Mouse (Mus musculus) heart, adult 2 months (tissue): ENCODE measurements around the gene Ssbp2. TPM values are rescaled to one million over a fixed set of nuclear protein-coding genes. Genes with fewer than 3 reads are reported as not detected.

Experiments
- DNase-seq, 2 experiments: peaks; one replicate each; pipeline ENCODE4 v3.0.0; 2021
- H3K27ac ChIP-seq: fragments of 200-600 bp; 2 replicates; pipeline ENCODE4 v1.8.1; 2022
- H3K27me3 ChIP-seq: fragments of 200-500 bp; 2 replicates; pipeline ENCODE4 v1.6.1; 2012; ENCODE audit warnings: mild to moderate bottlenecking, low read length, inconsistent platforms, mixed read lengths; ENCODE audit not compliant: control insufficient read depth, insufficient read depth
- H3K36me3 ChIP-seq: fragments of 200-500 bp; 2 replicates; pipeline ENCODE4 v1.6.1; 2012; ENCODE audit warnings: low read length, inconsistent platforms; ENCODE audit not compliant: control insufficient read depth, insufficient read depth
- H3K4me1 ChIP-seq: fragments of 200-500 bp; 2 replicates; pipeline ENCODE4 v1.6.1; 2011; ENCODE audit warnings: low read length; ENCODE audit not compliant: control insufficient read depth, insufficient read depth
- H3K4me3 ChIP-seq: fragments of 200-600 bp; 2 replicates; pipeline ENCODE4 v1.8.1; 2022
- H3K79me2 ChIP-seq: fragments of 200-500 bp; replicated peaks from 2 replicates; pipeline ENCODE4 v1.6.1; 2012; ENCODE audit warnings: mild to moderate bottlenecking, inconsistent platforms, low read length, moderate library complexity, mixed read lengths; ENCODE audit not compliant: control insufficient read depth, insufficient read depth
- H3K9ac ChIP-seq: fragments of 200-500 bp; 2 replicates; pipeline ENCODE4 v1.6.1; 2012; ENCODE audit warnings: low read depth, mild to moderate bottlenecking, control low read depth, inconsistent platforms, low read length, mixed read lengths
- CTCF ChIP-seq: fragments of 200-600 bp; IDR thresholded peaks from 2 replicates; pipeline ENCODE4 v1.8.1; 2022; ENCODE audit warnings: antibody characterized with exemption, mild to moderate bottlenecking, moderate library complexity
- EP300 ChIP-seq: fragments of 200-500 bp; IDR thresholded peaks from 2 replicates; pipeline ENCODE4 v1.6.1; 2011; ENCODE audit warnings: low read depth, low read length, control low read depth; ENCODE audit not compliant: insufficient read depth
- POLR2A ChIP-seq: fragments of 200-500 bp; IDR thresholded peaks from 2 replicates; pipeline ENCODE4 v1.6.1; 2011; ENCODE audit warnings: mild to moderate bottlenecking, low read depth, low read length, control low read depth; ENCODE audit not compliant: insufficient read depth
- WGBS: fragments of 180-500 bp; shearing (Covaris S2); methylation state at CpG from one replicate; pipeline ENCODE4 v1.1.7; 2018; 5-methylcytosine and 5-hydroxymethylcytosine counted together
- intact Hi-C: fragments of 180-260 bp; cut with DNase I; formaldehyde crosslinking; loops from one replicate; pipeline ENCODE4 v1.15.1; 2025
- polyA plus RNA-seq: library from polyadenylated mRNA; depleted of rRNA; stranded (reverse); fragments of >200 nt; gene quantifications from 2 replicates; pipeline ENCODE4 v1.2.3, GENCODE M21; 2012
- total RNA-seq, 2 experiments: library from RNA; stranded (reverse); gene quantifications; 2 replicates each; pipeline ENCODE4 v1.2.3; 2021

The Ssbp2 gene
- total and polyA plus RNA-seq, 3 experiments = 25.0 to 40.4 (median 39.0) TPM

DNA sequence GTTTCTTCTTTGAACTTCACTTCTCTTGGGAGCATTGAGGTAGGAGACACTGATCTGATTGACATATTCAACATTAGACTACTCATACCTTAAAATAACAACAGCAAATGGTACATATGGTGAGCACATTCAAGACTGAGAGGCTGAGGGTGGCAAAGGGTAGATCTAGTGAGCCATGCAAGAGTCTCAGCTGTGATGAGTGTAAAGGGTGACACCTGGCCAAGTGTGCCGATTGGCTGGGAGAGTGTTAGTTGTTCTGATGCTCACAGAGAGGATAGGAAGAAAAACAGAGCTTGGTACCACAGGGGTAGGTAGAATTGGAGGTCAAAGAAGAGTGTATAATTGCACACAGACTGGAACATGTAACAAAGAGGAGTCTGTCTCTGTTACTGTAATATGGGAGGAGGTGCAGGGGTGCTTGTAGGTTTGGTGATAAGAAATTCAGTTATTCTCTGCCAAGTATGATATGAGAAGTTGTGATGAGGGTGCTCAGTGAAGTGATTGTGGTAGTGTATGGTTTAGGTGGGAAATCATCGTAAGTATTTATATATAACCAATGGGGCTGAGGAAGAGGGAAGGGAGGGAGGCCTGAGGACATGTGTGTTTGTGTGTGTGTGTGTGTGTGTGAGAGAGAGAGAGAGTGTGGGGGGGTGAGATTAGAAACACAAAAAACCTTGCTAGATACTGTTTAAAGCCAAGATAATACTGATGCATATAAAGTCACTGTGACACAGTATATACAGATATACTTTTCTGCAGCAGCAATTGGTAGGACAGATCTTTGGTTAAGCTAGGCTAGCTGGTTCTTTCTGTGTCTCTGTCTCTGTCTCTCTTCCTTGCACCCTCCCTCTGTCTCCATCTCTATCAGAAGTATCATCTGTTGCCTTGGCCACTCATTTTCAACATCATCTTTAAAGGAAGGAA is 80.3 kb downstream of the Ssbp2 start:
- H3K27ac ChIP-seq = no peak overlapping the region
- 89% methylated on average over 2 of the region's 2 CpGs for WGBS
- DNase-seq = no peak
- peaks cover 2% of the 10 kb centered on the region; the same call in 1 of the 2 replicates for H3K4me1 ChIP-seq
- no peaks in the 10 kb centered on the region for H3K79me2 ChIP-seq
- intact Hi-C loops = no loop called here
- TF ChIP-seq CTCF = no peak
- no peak for TF ChIP-seq POLR2A
- TF ChIP-seq EP300 = no peak
- no peak overlapping the region for H3K4me3 ChIP-seq
- H3K27me3 ChIP-seq = no peaks in the 10 kb centered on the region
- no peak overlapping the region for H3K9ac ChIP-seq
- H3K36me3 ChIP-seq = no peaks in the 10 kb centered on the region

DNA sequence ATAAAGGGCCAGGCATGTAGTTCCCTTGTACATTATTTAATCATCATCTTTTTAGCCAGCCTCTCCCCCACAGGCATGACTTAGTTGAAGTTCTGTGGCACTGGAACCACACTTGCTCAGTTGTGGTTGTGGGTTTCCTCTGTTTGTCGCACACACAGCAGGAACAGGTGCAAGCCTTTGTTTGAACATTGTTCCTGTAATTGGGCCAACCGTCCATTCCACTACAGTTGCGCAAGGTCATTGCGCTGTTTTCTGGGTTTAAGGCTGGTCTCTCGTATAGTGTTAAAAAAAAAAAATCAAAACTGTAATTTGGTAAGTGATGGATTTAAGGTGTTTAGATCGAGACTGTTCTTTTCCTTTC is 81.0 kb downstream of the Ssbp2 start:
- DNase-seq = no peak
- 85% methylated on average over 6 of the region's 6 CpGs for WGBS
- no peaks in the 10 kb centered on the region for H3K36me3 ChIP-seq
- no peak overlapping the region for H3K27ac ChIP-seq
- H3K4me1 ChIP-seq = peaks cover 2% of the 10 kb centered on the region; the same call in 1 of the 2 replicates
- intact Hi-C loops = no loop called here
- H3K27me3 ChIP-seq = no peaks in the 10 kb centered on the region
- H3K4me3 ChIP-seq = no peak overlapping the region
- H3K9ac ChIP-seq = no peak overlapping the region
- H3K79me2 ChIP-seq = no peaks in the 10 kb centered on the region
- TF ChIP-seq POLR2A (no peak), CTCF (no peak), EP300 (no peak)

- DNase-seq = no peak
- Histone ChIP-seq H3K4me1 (peaks cover 2% of the 10 kb centered on the region; the same call in 1 of the 2 replicates), H3K27ac (no peak overlapping the region), H3K79me2 (no peaks in the 10 kb centered on the region), H3K9ac (no peak overlapping the region), H3K4me3 (no peak overlapping the region), H3K36me3 (no peaks in the 10 kb centered on the region), H3K27me3 (no peaks in the 10 kb centered on the region)
- TF ChIP-seq POLR2A (no peak), CTCF (no peak), EP300 (no peak)
- intact Hi-C loops = no loop called here
- 75% methylated on average over 5 of the region's 5 CpGs for WGBS
These were observed 83.5 kb downstream of the Ssbp2 start for GRCm38 (mm10) chr13:91543555-91543954.

- H3K27ac ChIP-seq = peak overlapping the region; percentile 59
- 37% methylated on average over 6 of the region's 6 CpGs for WGBS
These were observed 104.0 kb downstream of the Ssbp2 start for GRCm38 (mm10) chr13:91564047-91564446.

DNA sequence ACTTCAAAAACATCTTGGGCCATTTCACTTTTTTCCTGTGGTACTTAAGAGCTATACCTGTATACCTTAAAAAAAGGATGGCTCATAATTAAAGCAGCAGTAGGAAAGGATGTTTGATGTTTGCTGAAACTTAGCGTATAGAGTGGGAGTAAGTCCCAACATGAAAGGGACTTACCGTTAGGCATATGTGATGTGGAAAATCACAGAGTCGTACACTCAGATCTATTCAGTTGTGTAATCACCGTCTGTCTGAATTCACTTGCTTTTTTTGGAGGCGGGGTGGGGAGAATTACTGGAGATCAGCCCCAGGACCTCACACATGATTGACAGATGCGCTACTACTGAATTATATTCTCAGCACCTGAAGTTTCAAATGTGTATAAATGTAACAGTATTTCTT is 104.7 kb downstream of the Ssbp2 start:
- no peak overlapping the region for H3K9ac ChIP-seq
- intact Hi-C loops = loop anchor here (10.0 kb wide), 1 partner anchor 90 kb away; no protein-coding TSS in a partner anchor
- H3K79me2 ChIP-seq = no peaks in the 10 kb centered on the region
- no peak for DNase-seq
- 82% methylated on average over 6 of the region's 6 CpGs for WGBS
- H3K27ac ChIP-seq = peak overlapping the region; percentile 59
- H3K27me3 ChIP-seq = no peaks in the 10 kb centered on the region
- H3K4me3 ChIP-seq = no peak overlapping the region
- no peak for TF ChIP-seq CTCF
- H3K36me3 ChIP-seq = no peaks in the 10 kb centered on the region
- H3K4me1 ChIP-seq = peaks cover 2% of the 10 kb centered on the region; the same call in 1 of the 2 replicates

More at GRCm38 (mm10) chr13:91564047-91564446, 104.0 kb downstream of the Ssbp2 start:
- TF ChIP-seq EP300 (no peak), CTCF (no peak), POLR2A (no peak)
- Histone ChIP-seq H3K4me1 (peaks cover 2% of the 10 kb centered on the region; the same call in 1 of the 2 replicates), H3K27me3 (no peaks in the 10 kb centered on the region), H3K79me2 (no peaks in the 10 kb centered on the region), H3K4me3 (no peak overlapping the region), H3K36me3 (no peaks in the 10 kb centered on the region), H3K9ac (no peak overlapping the region)
- intact Hi-C loops = loop anchor here (10.0 kb wide), 1 partner anchor 89 kb away; no protein-coding TSS in a partner anchor
- DNase-seq = no peak

- no peak for DNase-seq
- intact Hi-C loops = no loop called here
- TF ChIP-seq EP300 (no peak), POLR2A (no peak), CTCF (no peak)
- Histone ChIP-seq H3K27ac (no peak overlapping the region), H3K4me3 (no peak overlapping the region), H3K4me1 (no peaks in the 10 kb centered on the region), H3K79me2 (no peaks in the 10 kb centered on the region), H3K9ac (no peak overlapping the region), H3K27me3 (no peaks in the 10 kb centered on the region), H3K36me3 (no peaks in the 10 kb centered on the region)
These were observed 121.4 kb downstream of the Ssbp2 start for GRCm38 (mm10) chr13:91581504-91581903.
